Mouse (Mus musculus): ENCODE data around the gene Gatad2a.
A peak's percentile ranks its signal among the peaks of the same experiment; 100 is the strongest.

Gene Gatad2a

GRCm38 (mm10) chr8:69867696-69868326 lies 128.4 kb downstream of the Gatad2a start:
- DNase-seq = no peak

GRCm38 (mm10) chr8:69864180-69864579 lies 132.0 kb downstream of the Gatad2a start:
- no peak for DNase-seq

- no peak for DNase-seq
Measured at GRCm38 (mm10) chr8:69863387-69864020, 132.7 kb downstream of the Gatad2a start.

- DNase-seq = no peak
Measured at GRCm38 (mm10) chr8:69861251-69861650, 134.9 kb downstream of the Gatad2a start.

GRCm38 (mm10) chr8:69860807-69861206 lies 135.4 kb downstream of the Gatad2a start:
- DNase-seq = peak; percentile 19
